Mouse (Mus musculus) testis, adult 2 months (tissue): ENCODE results near the gene Gm17334. TPM values are rescaled to one million over a fixed set of nuclear protein-coding genes. Genes with fewer than 3 reads are reported as not detected.
A peak's percentile ranks its signal among the peaks of the same experiment; 100 is the strongest.

Experiments used
- H3K27ac ChIP-seq: fragments of 200-500 bp; 2 replicates; pipeline ENCODE4 v1.5.1; 2012; ENCODE audit warnings: low read depth, low read length; ENCODE audit not compliant: control insufficient read depth, insufficient read depth
- H3K27me3 ChIP-seq: fragments of 200-500 bp; 2 replicates; pipeline ENCODE4 v1.6.1; 2012; ENCODE audit warnings: mild to moderate bottlenecking, low read length, moderate library complexity; ENCODE audit not compliant: control insufficient read depth, insufficient read depth
- H3K36me3 ChIP-seq: fragments of 200-500 bp; 2 replicates; pipeline ENCODE4 v1.6.1; 2012; ENCODE audit warnings: mild to moderate bottlenecking, low read length; ENCODE audit not compliant: control insufficient read depth, insufficient read depth
- H3K4me1 ChIP-seq: fragments of 200-500 bp; 2 replicates; pipeline ENCODE4 v1.6.1; 2012; ENCODE audit warnings: low read length; ENCODE audit not compliant: control insufficient read depth, insufficient read depth
- H3K4me3 ChIP-seq: fragments of 200-500 bp; 2 replicates; pipeline ENCODE4 v1.5.1; 2012; ENCODE audit warnings: low read depth, mild to moderate bottlenecking, low read length, moderate library complexity, mixed read lengths; ENCODE audit not compliant: control insufficient read depth
- CTCF ChIP-seq: fragments of 200-500 bp; IDR thresholded peaks from 2 replicates; pipeline ENCODE4 v1.5.1; 2012; ENCODE audit warnings: low read depth, mild to moderate bottlenecking, inconsistent platforms, low read length, moderate library complexity; ENCODE audit not compliant: control insufficient read depth, insufficient read depth, insufficient replicate concordance
- POLR2A ChIP-seq: fragments of 200-500 bp; IDR thresholded peaks from 2 replicates; pipeline ENCODE4 v1.6.1; 2012; ENCODE audit warnings: low read depth, mild to moderate bottlenecking, inconsistent platforms, low read length, moderate library complexity; ENCODE audit not compliant: control insufficient read depth
- polyA plus RNA-seq: library from polyadenylated mRNA; depleted of rRNA; stranded (reverse); fragments of >200 nt; gene quantifications from 2 replicates; pipeline ENCODE4 v1.2.3, GENCODE M21; 2012

Gene Gm17334
- polyA plus RNA-seq, 1 experiment: not detected

DNA sequence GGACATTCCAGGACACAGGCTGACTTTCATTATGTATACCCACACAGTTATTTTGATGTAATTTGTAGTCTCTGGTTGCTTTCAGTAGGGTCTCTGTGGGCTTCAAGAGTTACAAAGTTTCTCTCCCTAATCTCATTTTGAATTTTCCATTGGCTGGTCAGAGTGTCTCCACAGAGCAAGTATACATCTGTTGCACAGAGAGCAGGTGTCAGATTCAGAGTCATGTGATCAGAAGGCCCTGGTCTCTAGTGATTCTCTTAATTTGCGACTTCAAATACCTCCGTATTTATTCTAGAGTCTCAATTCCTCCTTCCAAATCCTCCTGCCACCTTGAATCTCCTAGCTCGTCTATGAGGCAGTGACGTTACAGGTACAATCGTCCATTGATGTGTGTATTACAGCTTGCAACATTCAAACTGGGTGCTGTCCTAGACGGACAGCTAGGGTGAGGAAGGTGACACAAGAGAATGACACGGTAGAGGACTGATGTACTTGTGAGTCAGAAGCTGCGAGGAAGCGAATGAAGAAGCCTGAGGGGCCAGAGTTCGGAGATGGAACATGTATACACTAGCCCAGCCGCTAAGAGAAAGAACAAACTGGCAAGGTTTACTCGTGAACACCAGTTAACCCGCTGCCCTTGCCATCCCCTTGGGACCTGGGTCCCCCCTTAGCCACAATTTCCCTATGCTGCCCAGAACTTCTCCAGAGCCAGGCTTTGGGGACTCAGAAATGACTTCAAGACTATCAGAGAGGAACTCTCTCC lies 4.4 kb downstream of the Gm17334 start:
- H3K4me1 ChIP-seq: peaks cover 16% of the 10 kb centered on the region
- no peaks in the 10 kb centered on the region for H3K36me3 ChIP-seq
- no peak overlapping the region for H3K4me3 ChIP-seq
- no peak for TF ChIP-seq CTCF
- no peak for TF ChIP-seq POLR2A
- no peak overlapping the region for H3K27ac ChIP-seq
- no peaks in the 10 kb centered on the region; the same call in 1 of the 2 replicates for H3K27me3 ChIP-seq

DNA sequence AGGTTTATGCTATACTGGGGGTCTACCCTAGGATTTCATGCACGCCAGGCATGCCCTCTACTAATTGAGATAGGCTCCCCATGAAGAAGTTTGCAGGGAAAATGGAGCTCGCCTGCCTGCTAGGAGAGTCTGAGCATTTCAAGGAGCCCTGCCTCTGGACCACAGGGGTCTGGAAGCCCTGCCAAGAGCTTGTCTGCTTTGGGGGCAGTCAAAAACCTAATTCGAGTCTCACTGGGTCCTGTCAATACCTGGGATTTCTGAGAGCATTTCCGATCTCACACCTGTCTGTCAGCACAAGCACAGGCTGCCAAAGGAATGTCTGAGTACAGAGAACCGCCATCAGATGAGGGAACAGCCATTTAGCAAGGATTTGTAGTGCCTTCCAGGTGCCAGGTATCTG lies 8.4 kb downstream of the Gm17334 start:
- no peaks in the 10 kb centered on the region; the same call in 1 of the 2 replicates for H3K27me3 ChIP-seq
- no peak for TF ChIP-seq POLR2A
- TF ChIP-seq CTCF: no peak
- no peak overlapping the region for H3K4me3 ChIP-seq
- H3K4me1 ChIP-seq: peaks cover 19% of the 10 kb centered on the region
- H3K27ac ChIP-seq: no peak overlapping the region
- no peaks in the 10 kb centered on the region for H3K36me3 ChIP-seq

DNA sequence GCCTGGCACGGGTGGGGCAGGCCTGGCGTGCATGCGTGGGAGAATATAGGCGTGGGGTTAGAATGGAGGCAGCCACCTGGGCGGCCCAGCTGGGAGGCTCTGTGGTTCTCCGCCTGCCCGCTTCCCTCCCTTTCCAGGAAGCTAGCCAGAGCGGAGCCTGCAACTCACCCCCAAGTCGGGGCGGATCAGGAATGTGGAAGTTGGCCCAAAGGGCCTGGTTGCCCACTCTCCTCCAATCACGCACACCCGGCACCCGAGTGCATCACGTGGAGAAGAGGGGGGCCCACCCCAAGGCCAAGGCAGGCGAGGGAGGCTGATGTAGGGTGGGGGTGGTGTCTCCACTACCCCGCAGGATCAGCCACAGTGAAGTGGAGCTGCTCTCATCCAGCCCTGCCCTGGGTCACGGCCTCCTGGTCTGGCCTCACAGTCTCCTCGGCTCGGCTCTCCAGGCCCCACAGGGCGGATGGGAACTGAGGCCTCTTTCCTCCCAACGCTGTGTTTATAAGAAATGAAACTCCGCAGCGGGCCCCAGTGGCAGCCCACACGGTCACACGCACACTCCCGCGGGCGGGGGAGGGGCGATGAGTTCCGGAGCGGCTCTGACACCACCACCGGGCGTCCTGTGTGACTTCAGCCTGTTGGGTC lies 9.4 kb downstream of the Gm17334 start:
- H3K4me1 ChIP-seq: peaks cover 17% of the 10 kb centered on the region
- peak overlapping the region; percentile 90 for H3K27ac ChIP-seq
- no peaks in the 10 kb centered on the region; the same call in 1 of the 2 replicates for H3K27me3 ChIP-seq
- H3K36me3 ChIP-seq: no peaks in the 10 kb centered on the region
- H3K4me3 ChIP-seq: peak overlapping the region; percentile 53
- no peak for TF ChIP-seq POLR2A
- TF ChIP-seq CTCF: 0 out of 2 replicates have a peak, but pooled peaks have one; percentile 7

DNA sequence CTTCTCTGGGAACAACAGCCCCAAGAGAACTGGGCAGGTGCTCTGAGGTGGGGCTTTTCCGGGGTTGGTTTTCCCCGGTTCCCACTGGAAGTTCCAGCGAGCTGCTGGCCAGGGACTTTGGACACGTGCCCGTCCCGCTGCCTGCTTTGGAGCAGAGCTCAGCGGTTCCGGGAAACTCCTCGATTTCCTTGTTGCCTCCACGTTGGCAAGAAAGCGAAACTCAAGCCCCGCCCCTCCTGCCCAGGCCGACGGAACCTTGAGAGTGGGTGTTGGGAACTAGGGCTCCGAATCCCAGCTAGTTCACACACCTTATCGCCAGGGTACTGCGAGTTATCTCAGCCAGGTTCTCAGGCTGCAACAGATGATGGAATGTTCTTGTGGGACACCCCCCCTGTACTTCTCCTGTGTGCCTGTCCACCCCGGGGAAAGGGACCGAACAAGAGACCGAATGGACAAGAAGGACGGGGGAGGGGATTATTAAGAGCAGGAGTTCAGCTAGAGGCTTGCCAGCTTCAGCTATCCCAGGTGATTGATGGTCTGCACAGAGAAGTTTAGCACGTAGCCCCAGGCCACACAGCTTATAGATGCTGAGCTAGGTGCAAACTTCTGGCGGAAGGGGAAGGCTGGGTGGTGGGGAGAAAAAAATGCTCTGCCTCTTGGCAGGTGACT lies 10.0 kb downstream of the Gm17334 start:
- Histone ChIP-seq H3K27me3 (no peaks in the 10 kb centered on the region; the same call in 1 of the 2 replicates), H3K4me3 (peak overlapping the region; percentile 12), H3K27ac (peak overlapping the region; percentile 90), H3K36me3 (no peaks in the 10 kb centered on the region), H3K4me1 (peaks cover 17% of the 10 kb centered on the region)
- TF ChIP-seq POLR2A (no peak), CTCF (no peak)

DNA sequence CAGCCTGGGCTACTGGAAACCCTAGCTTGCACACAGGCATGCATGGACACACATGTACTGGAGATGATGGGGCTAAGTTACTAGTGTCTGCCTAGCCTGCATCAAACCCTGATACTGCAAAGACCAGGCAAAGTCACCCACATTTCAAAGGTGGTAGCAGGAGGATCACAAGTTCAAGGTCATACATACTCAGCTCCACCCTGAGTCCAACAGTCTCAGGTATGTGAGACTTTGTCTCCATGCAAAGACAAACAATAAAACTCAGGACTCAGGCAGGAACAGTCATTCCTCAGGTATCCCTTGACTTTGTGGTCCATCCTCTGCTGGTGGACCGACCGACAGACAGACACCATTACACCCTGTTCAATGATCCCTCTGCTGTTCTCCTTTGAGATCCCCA lies 10.6 kb downstream of the Gm17334 start:
- Histone ChIP-seq H3K4me3 (no peak overlapping the region), H3K27ac (peak overlapping the region; percentile 90), H3K27me3 (no peaks in the 10 kb centered on the region; the same call in 1 of the 2 replicates), H3K4me1 (peaks cover 17% of the 10 kb centered on the region), H3K36me3 (no peaks in the 10 kb centered on the region)
- TF ChIP-seq CTCF (no peak), POLR2A (no peak)

DNA sequence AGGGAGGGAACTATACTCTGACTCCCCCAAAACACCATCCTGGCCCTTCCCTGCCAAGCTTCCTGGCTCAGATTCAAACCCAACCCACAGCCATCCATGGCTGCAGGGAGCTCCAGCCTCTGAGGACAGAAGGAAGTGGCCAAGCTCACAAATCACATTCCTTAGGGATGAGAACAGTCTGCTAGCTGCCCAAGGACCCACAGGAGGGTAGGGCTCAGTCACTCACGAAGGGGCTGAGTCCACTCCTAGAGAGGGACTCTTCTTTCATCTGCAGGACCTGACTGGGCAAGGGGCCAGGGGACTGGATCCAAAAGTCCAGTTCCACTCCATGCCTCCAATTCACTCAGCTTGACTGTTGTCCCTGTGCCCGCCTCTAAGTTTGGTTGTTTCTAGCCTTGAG lies 11.2 kb downstream of the Gm17334 start:
- peak overlapping the region; percentile 90 for H3K27ac ChIP-seq
- no peaks in the 10 kb centered on the region for H3K36me3 ChIP-seq
- no peak overlapping the region for H3K4me3 ChIP-seq
- TF ChIP-seq POLR2A (no peak), CTCF (no peak)
- no peaks in the 10 kb centered on the region; the same call in 1 of the 2 replicates for H3K27me3 ChIP-seq
- peaks cover 17% of the 10 kb centered on the region for H3K4me1 ChIP-seq

DNA sequence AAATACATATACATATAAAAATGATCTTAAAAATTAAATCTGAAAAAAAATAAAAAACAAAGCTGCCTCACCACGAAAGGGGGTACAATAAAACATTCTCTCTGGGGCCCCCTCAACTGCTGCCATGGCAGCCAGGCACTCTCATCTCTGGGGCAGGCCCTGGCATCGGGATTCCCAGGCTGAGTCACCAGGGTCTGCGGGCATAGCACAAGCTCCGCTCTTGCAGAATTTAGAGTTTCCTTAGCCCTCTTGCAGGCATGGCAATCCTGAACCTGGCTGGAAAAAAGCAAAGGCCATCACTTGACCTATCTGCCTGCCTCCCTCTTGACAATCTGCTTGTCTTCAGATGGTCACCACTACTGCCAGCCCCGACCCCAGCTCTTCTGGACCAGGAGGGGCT lies 11.7 kb downstream of the Gm17334 start:
- Histone ChIP-seq H3K4me3 (no peak overlapping the region), H3K27me3 (no peaks in the 10 kb centered on the region; the same call in 1 of the 2 replicates), H3K36me3 (no peaks in the 10 kb centered on the region), H3K27ac (peak overlapping the region; percentile 18; the same call in 1 of the 2 replicates), H3K4me1 (peaks cover 17% of the 10 kb centered on the region)
- TF ChIP-seq CTCF: no peak
- no peak for TF ChIP-seq POLR2A
